Mouse (Mus musculus) lung, embryonic 14.5 days (tissue): ENCODE measurements at regions not wholly inside any gene's neighbourhood (a gene's known extent, or its start where the extent isn't known, plus 50 kb on each side); places are given as distances from the start of the nearest gene placed in this dataset.

ENCODE experiments used
- ATAC-seq: fragments of 200-750 bp; cut with Nextera tagmentation; 2 replicates; pipeline ENCODE4 v1.8.0; 2017; ENCODE audit warnings: mild to moderate bottlenecking, moderate TSS enrichment, moderate library complexity; ENCODE audit not compliant: insufficient read depth
- DNase-seq: peaks from one replicate; pipeline ENCODE4 v3.0.0-alpha.2; 2015
- H3K27ac ChIP-seq: fragments of 300-500 bp; sonication (generic); 2 replicates; pipeline ENCODE4 v1.5.1; 2014; ENCODE audit warnings: low read depth, mild to moderate bottlenecking, moderate library complexity
- H3K27me3 ChIP-seq: fragments of 300-500 bp; sonication (generic); 2 replicates; pipeline ENCODE4 v1.6.1; 2014; ENCODE audit warnings: low read length, control low read depth; ENCODE audit not compliant: insufficient read depth
- H3K36me3 ChIP-seq: fragments of 300-500 bp; sonication (generic); 2 replicates; pipeline ENCODE4 v1.6.1; 2014; ENCODE audit warnings: control low read depth; ENCODE audit not compliant: insufficient read depth
- H3K4me1 ChIP-seq: fragments of 300-500 bp; sonication (generic); 2 replicates; pipeline ENCODE4 v1.6.1; 2014; ENCODE audit warnings: antibody characterized with exemption, control low read depth; ENCODE audit not compliant: insufficient read depth
- H3K4me2 ChIP-seq: fragments of 300-500 bp; sonication (generic); 2 replicates; pipeline ENCODE4 v1.6.1; 2014; ENCODE audit warnings: mild to moderate bottlenecking
- H3K4me3 ChIP-seq: fragments of 300-500 bp; sonication (generic); 2 replicates; pipeline ENCODE4 v1.5.1; 2014; ENCODE audit warnings: low read depth, low read length
- H3K9ac ChIP-seq: fragments of 300-500 bp; sonication (generic); 2 replicates; pipeline ENCODE4 v1.6.1; 2014
- H3K9me3 ChIP-seq: fragments of 300-500 bp; sonication (generic); 2 replicates; pipeline ENCODE4 v1.6.1; 2016; ENCODE audit warnings: low read depth, low read length, control low read depth
- CTCF ChIP-seq: IDR thresholded peaks from 2 replicates; pipeline ENCODE4 v1.5.1; 2016; ENCODE audit warnings: antibody characterized with exemption, low read depth
- WGBS: fragments of 180-500 bp; shearing (Covaris S2); extraction: QIAGEN DNeasy Blood & Tissue Kit; methylation state at CpG from one replicate; pipeline ENCODE4 v1.1.7; 2014; 5-methylcytosine and 5-hydroxymethylcytosine counted together

- no peak overlapping the region for H3K9ac ChIP-seq
- no peak for ATAC-seq
- WGBS = 76% methylated on average over 5 of the region's 5 CpGs
These were observed 402.1 kb downstream of the Rnf144a start for GRCm38 (mm10) chr12:26012951-26013350.

DNA sequence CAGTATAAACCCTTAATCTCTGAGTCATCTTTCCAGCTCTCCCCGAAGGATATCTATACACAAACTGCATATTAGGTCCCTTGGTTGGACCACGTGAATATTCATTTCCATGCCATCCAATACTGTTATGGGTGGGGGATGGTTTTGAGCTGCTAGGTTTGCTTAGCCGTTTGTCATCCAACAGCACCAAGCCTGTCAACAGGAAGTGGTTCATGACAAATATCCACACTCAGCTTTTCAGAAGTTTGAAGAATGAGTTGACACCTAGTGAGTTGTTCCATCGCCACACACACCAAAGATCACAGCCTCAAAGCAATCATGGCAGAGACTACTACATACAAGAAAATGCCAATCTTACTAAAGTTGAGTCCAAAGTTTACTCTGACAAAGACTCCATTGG is 421.0 kb downstream of the Rnf144a start:
- ATAC-seq = no peak

More at GRCm38 (mm10) chr12:26012951-26013350, 402.1 kb downstream of the Rnf144a start:
- Histone ChIP-seq H3K27me3 (no peaks in the 10 kb centered on the region), H3K27ac (no peak overlapping the region), H3K4me1 (no peaks in the 10 kb centered on the region), H3K4me3 (no peak overlapping the region), H3K36me3 (no peaks in the 10 kb centered on the region), H3K9me3 (no peaks in the 10 kb centered on the region), H3K4me2 (no peak overlapping the region)
- TF ChIP-seq CTCF = no peak
- DNase-seq = no peak

DNA sequence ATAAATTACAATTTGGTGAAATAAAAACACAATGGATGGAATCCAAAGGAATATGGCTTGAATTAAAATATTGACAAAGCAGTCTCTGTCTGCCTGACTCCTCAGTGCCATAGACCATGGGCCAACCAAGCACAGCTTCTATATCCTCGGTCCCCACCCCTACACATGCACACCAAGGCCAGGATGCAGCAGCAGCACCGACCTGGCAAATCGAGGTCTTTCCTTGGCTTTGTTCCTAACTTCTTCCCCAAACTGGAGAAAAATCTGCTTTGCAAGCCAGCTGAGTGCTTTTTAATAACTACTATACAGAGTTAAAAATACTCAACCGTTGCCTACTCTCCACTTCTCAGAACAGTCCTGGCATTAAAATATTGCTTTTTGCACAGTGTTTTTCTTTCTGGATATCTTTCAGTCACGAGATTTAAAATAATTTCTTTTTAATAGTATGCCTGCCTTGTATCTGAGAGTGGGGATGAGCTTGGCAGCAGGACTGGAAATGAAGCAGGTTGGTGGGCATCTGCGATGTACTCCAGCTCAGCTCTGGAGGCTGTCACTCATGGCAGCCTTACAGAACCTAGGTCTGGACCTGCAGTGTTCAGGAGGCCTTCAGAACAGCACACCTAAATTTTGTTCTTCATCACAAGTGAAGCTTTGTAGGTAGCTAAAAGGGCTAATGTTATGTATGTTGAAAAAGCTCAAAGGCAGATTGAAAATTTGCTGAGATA is 423.1 kb downstream of the Rnf144a start:
- TF ChIP-seq CTCF = no peak
- no peaks in the 10 kb centered on the region for H3K36me3 ChIP-seq
- DNase-seq (no peak), ATAC-seq (no peak)
- H3K27me3 ChIP-seq = no peaks in the 10 kb centered on the region
- H3K9me3 ChIP-seq = no peaks in the 10 kb centered on the region
- H3K4me2 ChIP-seq = no peak overlapping the region
- WGBS = 61% methylated on average over 6 of the region's 6 CpGs
- H3K9ac ChIP-seq = no peak overlapping the region
- no peak overlapping the region for H3K27ac ChIP-seq
- no peaks in the 10 kb centered on the region for H3K4me1 ChIP-seq
- no peak overlapping the region for H3K4me3 ChIP-seq

More for the DNA sequence above, 421.0 kb downstream of the Rnf144a start:
- H3K4me3 ChIP-seq = no peak overlapping the region
- H3K9me3 ChIP-seq = no peaks in the 10 kb centered on the region
- no peak for DNase-seq
- H3K27me3 ChIP-seq = no peaks in the 10 kb centered on the region
- no peaks in the 10 kb centered on the region for H3K4me1 ChIP-seq
- 74% methylated on average over 4 of the region's 4 CpGs for WGBS
- H3K4me2 ChIP-seq = no peak overlapping the region
- no peak overlapping the region for H3K27ac ChIP-seq
- no peak overlapping the region for H3K9ac ChIP-seq
- no peaks in the 10 kb centered on the region for H3K36me3 ChIP-seq
- TF ChIP-seq CTCF = no peak

DNA sequence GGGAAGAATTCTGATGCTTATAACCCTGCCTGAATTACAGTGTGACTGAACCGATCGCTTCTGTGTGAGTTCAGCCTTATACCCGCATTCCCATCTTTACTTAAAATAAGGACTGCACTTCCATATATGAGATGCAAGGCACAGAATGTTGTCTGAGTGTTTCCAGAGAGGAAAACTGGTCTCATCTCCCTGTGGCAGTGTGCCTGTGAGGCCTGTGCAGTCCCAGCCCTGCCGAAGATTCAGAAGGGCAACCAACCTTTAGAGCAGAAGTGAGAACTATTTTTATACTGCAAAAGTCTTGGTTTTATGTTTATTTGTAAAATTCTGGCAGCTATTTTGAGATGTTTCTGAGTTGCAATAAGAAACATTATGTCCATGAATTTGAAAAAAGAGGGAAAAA is 432.5 kb downstream of the Rnf144a start:
- ATAC-seq (no peak), DNase-seq (no peak)
- WGBS = 91% methylated on average over 4 of the region's 4 CpGs
- Histone ChIP-seq H3K9ac (no peak overlapping the region), H3K36me3 (no peaks in the 10 kb centered on the region), H3K4me2 (no peak overlapping the region), H3K27ac (no peak overlapping the region), H3K27me3 (no peaks in the 10 kb centered on the region), H3K9me3 (no peaks in the 10 kb centered on the region), H3K4me1 (no peaks in the 10 kb centered on the region), H3K4me3 (no peak overlapping the region)
- no peak for TF ChIP-seq CTCF

GRCm38 (mm10) chr12:25978335-25978734 is 436.7 kb downstream of the Rnf144a start:
- Histone ChIP-seq H3K4me2 (no peak overlapping the region), H3K9ac (no peak overlapping the region), H3K4me1 (no peaks in the 10 kb centered on the region), H3K36me3 (no peaks in the 10 kb centered on the region), H3K4me3 (no peak overlapping the region), H3K27me3 (no peaks in the 10 kb centered on the region), H3K27ac (no peak overlapping the region), H3K9me3 (no peaks in the 10 kb centered on the region)
- 89% methylated on average over 5 of the region's 5 CpGs for WGBS
- ATAC-seq (no peak), DNase-seq (no peak)
- no peak for TF ChIP-seq CTCF

- Histone ChIP-seq H3K9ac (no peak overlapping the region), H3K27me3 (no peaks in the 10 kb centered on the region), H3K36me3 (no peaks in the 10 kb centered on the region), H3K4me2 (no peak overlapping the region), H3K4me1 (no peaks in the 10 kb centered on the region), H3K9me3 (no peaks in the 10 kb centered on the region), H3K27ac (no peak overlapping the region), H3K4me3 (no peak overlapping the region)
- DNase-seq (no peak), ATAC-seq (no peak)
- no peak for TF ChIP-seq CTCF
- WGBS = 73% methylated on average over 4 of the region's 4 CpGs
These were observed 456.5 kb downstream of the Rnf144a start for GRCm38 (mm10) chr12:25958584-25958983.

DNA sequence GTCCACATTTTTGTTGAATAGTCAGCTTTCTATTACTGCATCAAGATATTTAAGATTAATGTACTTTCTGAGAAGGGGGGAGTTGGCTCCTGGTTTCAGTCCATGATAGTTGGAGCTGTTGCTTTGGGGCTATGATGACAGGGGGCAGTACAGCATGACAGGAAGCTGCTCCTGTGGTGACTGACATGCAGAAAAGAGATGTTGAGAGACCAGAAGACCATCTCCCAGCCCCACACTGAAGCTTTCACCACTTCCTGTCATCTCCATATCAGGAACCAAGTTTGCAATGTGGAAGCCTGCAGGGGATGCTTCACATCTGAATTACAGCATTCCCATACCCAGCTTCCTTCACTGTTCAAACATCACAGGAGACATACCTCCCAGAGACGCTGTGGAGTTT is 457.5 kb downstream of the Rnf144a start:
- H3K4me3 ChIP-seq = no peak overlapping the region
- H3K4me2 ChIP-seq = no peak overlapping the region
- no peaks in the 10 kb centered on the region for H3K9me3 ChIP-seq
- ATAC-seq (no peak), DNase-seq (no peak)
- H3K27ac ChIP-seq = no peak overlapping the region
- WGBS = 76% methylated on average over 1 of the region's 1 CpGs
- no peaks in the 10 kb centered on the region for H3K36me3 ChIP-seq
- H3K9ac ChIP-seq = no peak overlapping the region
- no peaks in the 10 kb centered on the region for H3K4me1 ChIP-seq
- H3K27me3 ChIP-seq = no peaks in the 10 kb centered on the region
- TF ChIP-seq CTCF = no peak
